Mouse (Mus musculus) embryonic fibroblast, embryonic 13.5 days (primary cell): ENCODE data around the gene Mybphl. TPM values are rescaled to one million over a fixed set of nuclear protein-coding genes. Genes with fewer than 3 reads are reported as not detected.
A peak's percentile ranks its signal among the peaks of the same experiment; 100 is the strongest.

Source experiments
- H3K27ac ChIP-seq: 2 replicates; pipeline ENCODE4 v1.5.1; 2012; ENCODE audit warnings: low read length, control low read depth, inconsistent platforms; ENCODE audit not compliant: insufficient read depth
- H3K4me1 ChIP-seq: 2 replicates; pipeline ENCODE4 v1.6.1; 2011; ENCODE audit warnings: low read length; ENCODE audit not compliant: control insufficient read depth, insufficient read depth
- H3K4me3 ChIP-seq: 2 replicates; pipeline ENCODE4 v1.5.1; 2011; ENCODE audit warnings: mild to moderate bottlenecking, control low read depth, low read length; ENCODE audit not compliant: insufficient read depth
- CTCF ChIP-seq: IDR thresholded peaks from 2 replicates; pipeline ENCODE4 v1.5.1; 2011; ENCODE audit warnings: mild to moderate bottlenecking, control low read depth, low read length, moderate library complexity, borderline replicate concordance; ENCODE audit not compliant: insufficient read depth
- POLR2A ChIP-seq: IDR thresholded peaks from 2 replicates; pipeline ENCODE4 v1.6.1; 2011; ENCODE audit warnings: low read depth, mild to moderate bottlenecking, control low read depth, low read length, moderate library complexity
- polyA plus RNA-seq: library from polyadenylated mRNA; stranded (reverse); fragments of >200 nt; gene quantifications from 2 replicates; pipeline ENCODE4 v1.2.4, GENCODE M21; 2011; ENCODE audit warnings: low read depth; ENCODE audit not compliant: missing spikeins, insufficient read length

The Mybphl gene
- polyA plus RNA-seq, 1 experiment, result not detected

- H3K4me1 ChIP-seq, result peaks cover 7% of the 10 kb centered on the region
- no peak overlapping the region for H3K27ac ChIP-seq
- no peak for TF ChIP-seq CTCF
- no peak for TF ChIP-seq POLR2A
- no peak overlapping the region for H3K4me3 ChIP-seq
These were observed 3.1 kb downstream of the Mybphl start for GRCm38 (mm10) chr3:108367828-108368227.

- TF ChIP-seq CTCF (no peak), POLR2A (no peak)
- Histone ChIP-seq H3K4me1 (peaks cover 9% of the 10 kb centered on the region), H3K4me3 (no peak overlapping the region), H3K27ac (no peak overlapping the region)
These were observed 4.0 kb downstream of the Mybphl start for GRCm38 (mm10) chr3:108368721-108369120.

GRCm38 (mm10) chr3:108372274-108372673 is 7.6 kb downstream of the Mybphl start:
- Histone ChIP-seq H3K4me1 (peaks cover 9% of the 10 kb centered on the region), H3K27ac (no peak overlapping the region), H3K4me3 (no peak overlapping the region)
- no peak for TF ChIP-seq POLR2A
- no peak for TF ChIP-seq CTCF

- H3K27ac ChIP-seq, result no peak overlapping the region
- H3K4me1 ChIP-seq, result peaks cover 9% of the 10 kb centered on the region
- TF ChIP-seq CTCF (no peak), POLR2A (no peak)
- no peak overlapping the region for H3K4me3 ChIP-seq
These were observed 8.0 kb downstream of the Mybphl start for GRCm38 (mm10) chr3:108372691-108373090.

GRCm38 (mm10) chr3:108378875-108379663 is 14.4 kb downstream of the Mybphl start:
- H3K4me3 ChIP-seq, result no peak overlapping the region
- TF ChIP-seq CTCF (no peak), POLR2A (no peak)
- peaks cover 9% of the 10 kb centered on the region for H3K4me1 ChIP-seq
- H3K27ac ChIP-seq, result no peak overlapping the region

- Histone ChIP-seq H3K4me3 (no peak overlapping the region), H3K4me1 (peaks cover 9% of the 10 kb centered on the region)
- TF ChIP-seq POLR2A, result no peak
- peak; percentile 81 for TF ChIP-seq CTCF
These were observed 16.0 kb downstream of the Mybphl start for GRCm38 (mm10) chr3:108380695-108381094.

GRCm38 (mm10) chr3:108381945-108382875 is 17.5 kb downstream of the Mybphl start:
- H3K4me1 ChIP-seq, result peaks cover 9% of the 10 kb centered on the region
- peak overlapping the region; percentile 14 for H3K4me3 ChIP-seq
- peak overlapping the region; percentile 73 for H3K27ac ChIP-seq
- TF ChIP-seq POLR2A (no peak; the same call in 1 of the 2 replicates), CTCF (no peak)

More at GRCm38 (mm10) chr3:108380695-108381094, 16.0 kb downstream of the Mybphl start:
- no peak overlapping the region for H3K27ac ChIP-seq

GRCm38 (mm10) chr3:108383485-108384354 is 19.0 kb downstream of the Mybphl start, which contains the start of gene Psrc1:
Psrc1 (plus strand) TSS chr3:108383839.
- Histone ChIP-seq H3K27ac (peak within 1 kb of the TSS; percentile 79), H3K4me1 (peaks cover 9% of the 10 kb centered on the region)
- TF ChIP-seq POLR2A (peak; percentile 69), CTCF (no peak)

GRCm38 (mm10) chr3:108384425-108384824 is 19.7 kb downstream of the Mybphl start:
- peak; percentile 41; the same call in 1 of the 2 replicates for TF ChIP-seq POLR2A
- no peak for TF ChIP-seq CTCF
- Histone ChIP-seq H3K4me3 (peak overlapping the region; percentile 74), H3K4me1 (peaks cover 9% of the 10 kb centered on the region), H3K27ac (peak overlapping the region; percentile 79)

More at GRCm38 (mm10) chr3:108383485-108384354, 19.0 kb downstream of the Mybphl start, which contains the start of gene Psrc1:
- peak within 1 kb of the TSS; percentile 74 for H3K4me3 ChIP-seq
